Mouse (Mus musculus): ENCODE data around the gene Epb42. TPM values are rescaled to one million over a fixed set of nuclear protein-coding genes. Genes with fewer than 3 reads are reported as not detected.
"Not testable (repeated sequence)": the region's sequence is repeated elsewhere in the genome, so short reads cannot be mapped to it uniquely, and the experiment has no call there.

Epb42 gene
- polyA plus RNA-seq, 1 experiment = 37.1 TPM

DNA sequence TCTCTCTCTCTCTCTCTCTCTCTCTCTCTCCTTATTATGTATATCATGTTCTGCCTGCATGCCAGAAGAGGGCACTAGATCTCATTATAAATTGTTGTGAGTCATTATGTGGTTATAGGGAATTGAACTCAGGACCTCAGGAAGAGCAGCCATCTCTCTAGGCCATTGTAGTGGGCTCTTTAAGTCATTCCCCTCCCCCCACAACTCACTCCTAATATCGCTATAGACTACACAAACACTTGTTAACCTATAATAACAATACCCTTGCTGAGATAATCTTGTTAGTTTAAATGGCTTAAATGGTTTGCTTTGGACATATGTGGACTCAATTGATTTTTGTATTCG lies 58.2 kb downstream of the Epb42 start:
- peaks cover 5% of the 10 kb centered on the region; the same call in 1 of the 2 replicates for H3K36me3 ChIP-seq (ENCODE audit: control insufficient read depth, insufficient read depth, low read length)
- no peak overlapping the region for H3K27ac ChIP-seq (ENCODE audit: insufficient read depth, low read length)
- H3K27me3 ChIP-seq (ENCODE audit: control insufficient read depth, insufficient read depth, low read length) = no peaks in the 10 kb centered on the region
- no peak overlapping the region for H3K4me3 ChIP-seq (ENCODE audit: extremely low read depth, insufficient read depth, insufficient read length)
- H3K4me1 ChIP-seq (ENCODE audit: control insufficient read depth, insufficient read depth, insufficient read length) = no peaks in the 10 kb centered on the region; the same call in none of the 2 replicates
- DNase-seq (ENCODE audit: low read depth in 1 of 2, low spot score in 2 of 2) = no peak
- 87% methylated on average over 2 of the region's 2 CpGs for WGBS
- TF ChIP-seq CTCF (IDR thresholded peaks at IDR 0.05; ENCODE audit: extremely low read depth, insufficient read depth, insufficient read length, insufficient replicate concordance) = no peak
- TF ChIP-seq POLR2A (IDR thresholded peaks at IDR 0.05; ENCODE audit: low read depth, low read length) = no peak

DNA sequence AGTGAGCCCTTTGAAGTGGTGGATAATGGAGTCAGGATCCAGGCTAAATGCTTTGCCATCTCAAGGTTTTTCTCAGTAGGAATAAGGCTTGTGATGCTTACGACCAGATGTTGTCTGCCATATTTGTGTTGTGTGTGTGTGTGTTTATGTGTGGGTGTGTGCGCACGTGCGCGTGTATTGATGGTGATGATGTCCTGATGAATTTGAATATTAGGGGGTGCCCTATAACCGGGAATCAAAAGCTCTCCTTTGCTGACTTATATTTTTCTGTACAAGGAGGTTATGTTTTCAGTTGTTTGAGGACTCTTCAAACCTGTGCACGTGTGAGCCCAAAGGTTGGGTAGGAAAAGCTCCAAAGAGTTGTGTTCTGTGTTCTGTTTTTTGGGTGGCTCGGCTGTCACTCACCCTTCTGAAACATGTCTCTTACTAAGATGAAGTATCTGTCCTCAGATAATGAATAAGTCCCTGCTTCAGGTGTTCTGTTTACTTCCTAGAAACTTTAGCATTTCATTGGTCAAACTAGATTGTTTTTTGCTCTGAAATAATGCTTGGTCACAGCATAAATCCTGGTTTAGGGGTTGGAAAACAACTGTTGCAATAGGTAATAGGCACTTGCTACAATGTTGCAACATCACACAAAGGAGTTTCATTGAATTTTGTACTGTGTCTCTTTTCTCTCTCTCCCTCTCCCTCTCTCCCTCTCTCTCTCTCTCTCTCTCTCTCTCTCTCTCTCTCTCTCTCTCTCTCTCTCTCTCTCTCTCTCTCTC lies 58.8 kb downstream of the Epb42 start:
- peaks cover 5% of the 10 kb centered on the region; the same call in 1 of the 2 replicates for H3K36me3 ChIP-seq (ENCODE audit: control insufficient read depth, insufficient read depth, low read length)
- H3K4me1 ChIP-seq (ENCODE audit: control insufficient read depth, insufficient read depth, insufficient read length) = no peaks in the 10 kb centered on the region; the same call in none of the 2 replicates
- DNase-seq (ENCODE audit: low read depth in 1 of 2, low spot score in 2 of 2) = no peak
- H3K27me3 ChIP-seq (ENCODE audit: control insufficient read depth, insufficient read depth, low read length) = no peaks in the 10 kb centered on the region
- H3K27ac ChIP-seq (ENCODE audit: insufficient read depth, low read length) = peak overlapping the region; percentile 84
- TF ChIP-seq POLR2A (IDR thresholded peaks at IDR 0.05; ENCODE audit: low read depth, low read length) = no peak
- TF ChIP-seq CTCF (IDR thresholded peaks at IDR 0.05; ENCODE audit: extremely low read depth, insufficient read depth, insufficient read length, insufficient replicate concordance) = no peak
- WGBS = 88% methylated on average over 8 of the region's 8 CpGs
- H3K4me3 ChIP-seq (ENCODE audit: extremely low read depth, insufficient read depth, insufficient read length) = peak overlapping the region; percentile 66; the same call in 1 of the 2 replicates

DNA sequence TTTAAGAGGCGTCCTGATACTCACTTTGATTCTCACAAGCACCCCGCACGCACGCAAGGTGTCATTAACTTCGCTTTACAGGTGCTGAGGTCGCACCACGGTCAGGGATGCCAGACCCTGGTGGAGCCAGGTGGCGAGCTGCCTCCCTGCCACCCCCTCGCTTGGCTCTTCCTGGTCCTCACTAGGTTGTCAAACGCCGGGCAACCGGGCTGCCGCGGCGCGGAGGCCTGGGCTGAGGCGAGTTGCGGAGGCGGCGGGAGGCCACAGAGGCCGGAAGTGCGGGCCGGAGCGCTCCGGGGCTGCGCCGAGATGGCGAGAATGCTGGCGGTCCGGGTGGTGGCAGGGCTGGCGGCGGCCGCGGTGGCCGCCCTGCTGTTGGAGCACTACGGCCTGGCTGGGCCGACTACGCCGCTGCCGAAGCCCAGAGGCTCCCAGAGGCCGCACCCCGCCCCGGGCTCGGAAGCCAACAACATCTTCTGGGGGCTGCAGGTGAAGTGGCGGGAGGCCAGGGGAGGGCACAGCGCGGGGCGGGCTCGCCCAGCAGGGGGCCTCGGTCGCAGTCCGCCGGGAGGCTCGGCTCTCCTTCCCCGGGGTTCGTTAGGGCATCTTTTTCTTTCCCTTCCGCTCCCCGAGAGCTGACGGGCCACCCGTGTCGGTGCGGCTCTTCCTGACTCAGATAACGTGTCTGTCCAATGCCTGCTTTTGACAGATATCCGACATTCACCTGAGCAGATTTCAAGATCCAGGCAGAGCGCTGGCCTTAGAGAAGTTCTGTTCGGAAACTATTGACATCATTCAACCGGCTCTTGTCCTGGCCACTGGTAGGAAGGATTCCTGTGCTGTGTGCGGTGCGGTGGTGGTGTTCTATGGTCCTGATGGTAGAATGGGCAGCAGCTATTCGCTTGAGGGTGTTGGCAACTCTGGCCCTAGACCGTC lies 59.6 kb downstream of the Epb42 start, which contains the start of gene Tmem62:
Gene Tmem62 (plus strand): TSS at position 28 of the 936 bp plus-strand sequence.
- Histone ChIP-seq H3K27ac (ENCODE audit: insufficient read depth, low read length) (peak within 1 kb of the TSS; percentile 84), H3K36me3 (ENCODE audit: control insufficient read depth, insufficient read depth, low read length) (peaks cover 5% of the 10 kb centered on the region; the same call in 1 of the 2 replicates), H3K4me1 (ENCODE audit: control insufficient read depth, insufficient read depth, insufficient read length) (no peaks in the 10 kb centered on the region; the same call in none of the 2 replicates), H3K27me3 (ENCODE audit: control insufficient read depth, insufficient read depth, low read length) (no peaks in the 10 kb centered on the region), H3K4me3 (ENCODE audit: extremely low read depth, insufficient read depth, insufficient read length) (peak within 1 kb of the TSS; percentile 66)
- TF ChIP-seq CTCF (IDR thresholded peaks at IDR 0.05; ENCODE audit: extremely low read depth, insufficient read depth, insufficient read length, insufficient replicate concordance) = peak; percentile 50; the same call in 1 of the 2 replicates
- TF ChIP-seq POLR2A (IDR thresholded peaks at IDR 0.05; ENCODE audit: low read depth, low read length) = peak; percentile 18
- DNase-seq (ENCODE audit: low read depth in 1 of 2, low spot score in 2 of 2) = peak; percentile 34 to 74
- 2% methylated on average over 69 of the region's 71 CpGs for WGBS

DNA sequence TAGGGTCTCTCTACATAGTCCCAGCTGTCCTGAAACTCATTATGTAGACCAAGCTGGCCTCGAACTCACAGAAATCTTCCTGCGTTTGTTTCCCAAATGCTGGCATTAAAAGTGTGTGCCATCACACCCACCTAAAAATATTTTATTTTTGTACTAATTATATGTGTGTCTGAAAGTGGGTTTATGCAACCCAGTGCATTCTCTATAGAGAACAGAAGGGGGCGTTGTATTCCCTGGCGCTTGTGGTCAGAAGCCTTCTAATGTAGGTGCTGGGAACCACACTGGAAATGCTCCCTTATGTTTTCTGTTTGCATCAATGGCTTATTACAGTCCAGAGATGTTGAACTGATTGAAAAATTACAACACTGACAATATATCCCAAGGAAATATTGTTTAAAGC lies 60.6 kb downstream of the Epb42 start:
- Histone ChIP-seq H3K36me3 (ENCODE audit: control insufficient read depth, insufficient read depth, low read length) (peaks cover 5% of the 10 kb centered on the region; the same call in 1 of the 2 replicates), H3K27me3 (ENCODE audit: control insufficient read depth, insufficient read depth, low read length) (no peaks in the 10 kb centered on the region), H3K4me1 (ENCODE audit: control insufficient read depth, insufficient read depth, insufficient read length) (no peaks in the 10 kb centered on the region; the same call in none of the 2 replicates), H3K27ac (ENCODE audit: insufficient read depth, low read length) (no peak overlapping the region), H3K4me3 (ENCODE audit: extremely low read depth, insufficient read depth, insufficient read length) (no peak overlapping the region; the same call in 1 of the 2 replicates)
- no peak for DNase-seq (ENCODE audit: low read depth in 1 of 2, low spot score in 2 of 2)
- WGBS = 62% methylated on average over 4 of the region's 4 CpGs
- TF ChIP-seq POLR2A (IDR thresholded peaks at IDR 0.05; ENCODE audit: low read depth, low read length) = no peak
- TF ChIP-seq CTCF (IDR thresholded peaks at IDR 0.05; ENCODE audit: extremely low read depth, insufficient read depth, insufficient read length, insufficient replicate concordance) = no peak

DNA sequence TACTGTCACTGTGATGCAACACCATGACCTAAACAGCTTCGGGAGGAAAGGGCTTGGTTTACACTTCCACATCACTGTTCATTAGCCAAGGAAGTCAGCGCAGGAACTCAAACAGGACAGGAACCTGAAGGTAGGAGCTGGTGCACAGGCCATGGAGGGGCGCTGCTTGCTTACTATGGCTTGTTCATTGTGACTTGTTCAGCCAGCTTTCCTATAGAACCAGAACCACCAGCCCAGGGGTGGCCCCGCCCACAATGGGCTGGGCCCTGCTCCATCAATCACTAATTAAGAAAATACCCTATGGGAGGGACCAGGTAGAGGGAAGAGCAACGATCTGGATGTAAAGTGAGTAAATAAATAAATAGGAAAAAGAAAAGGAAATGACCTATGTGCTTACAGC lies 63.9 kb downstream of the Epb42 start:
- Histone ChIP-seq H3K27me3 (ENCODE audit: control insufficient read depth, insufficient read depth, low read length) (no peaks in the 10 kb centered on the region), H3K4me1 (ENCODE audit: control insufficient read depth, insufficient read depth, insufficient read length) (peaks cover 2% of the 10 kb centered on the region), H3K27ac (ENCODE audit: insufficient read depth, low read length) (no peak overlapping the region), H3K4me3 (ENCODE audit: extremely low read depth, insufficient read depth, insufficient read length) (no peak overlapping the region), H3K36me3 (ENCODE audit: control insufficient read depth, insufficient read depth, low read length) (no peaks in the 10 kb centered on the region)
- WGBS = 57% methylated on average over 5 of the region's 5 CpGs
- TF ChIP-seq CTCF (IDR thresholded peaks at IDR 0.05; ENCODE audit: extremely low read depth, insufficient read depth, insufficient read length, insufficient replicate concordance) (no peak), POLR2A (IDR thresholded peaks at IDR 0.05; ENCODE audit: low read depth, low read length) (no peak)
- DNase-seq (ENCODE audit: low read depth in 1 of 2, low spot score in 2 of 2) = no peak

DNA sequence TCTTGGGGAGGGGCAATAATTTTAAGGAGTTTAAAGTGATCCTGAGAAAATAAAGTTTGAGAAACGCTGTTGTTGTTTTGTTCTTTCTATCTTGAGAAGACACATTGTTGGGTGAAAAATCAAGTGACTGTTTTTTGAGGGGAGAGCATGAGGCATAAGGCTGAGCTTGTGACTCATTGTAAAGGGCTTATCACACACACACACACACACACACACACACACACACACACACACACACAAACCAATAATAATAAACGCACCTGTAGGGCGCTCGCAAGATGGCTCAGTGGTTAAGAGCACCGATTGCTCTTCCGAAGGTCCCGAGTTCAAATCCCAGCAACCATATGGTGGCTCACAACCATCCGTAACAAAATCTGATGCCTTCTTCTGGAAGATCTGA lies 64.6 kb downstream of the Epb42 start:
- H3K27ac ChIP-seq (ENCODE audit: insufficient read depth, low read length); DNase-seq (ENCODE audit: low read depth in 1 of 2, low spot score in 2 of 2); H3K4me3 ChIP-seq (ENCODE audit: extremely low read depth, insufficient read depth, insufficient read length); H3K36me3 ChIP-seq (ENCODE audit: control insufficient read depth, insufficient read depth, low read length); H3K27me3 ChIP-seq (ENCODE audit: control insufficient read depth, insufficient read depth, low read length); H3K4me1 ChIP-seq (ENCODE audit: control insufficient read depth, insufficient read depth, insufficient read length): not testable (repeated sequence)
- 95% methylated on average over 8 of the region's 8 CpGs for WGBS
